Mouse (Mus musculus) urinary bladder, adult 2 months (tissue): ENCODE data around the gene Ubr3. TPM values are rescaled to one million over a fixed set of nuclear protein-coding genes. Genes with fewer than 3 reads are reported as not detected.

ENCODE experiments used
- DNase-seq: peaks from one replicate; pipeline ENCODE4 v3.0.0; 2022; ENCODE audit warnings: low spot score
- polyA plus RNA-seq: library from polyadenylated mRNA; depleted of rRNA; stranded (reverse); fragments of >200 nt; gene quantifications from 2 replicates; pipeline ENCODE4 v1.2.3, GENCODE M21; 2012; rRNA removed

Gene Ubr3
- 34.6 and 37.0 TPM in 2 replicates for polyA plus RNA-seq

- DNase-seq = peak; percentile 96
These were observed at the start of gene Ubr3 for GRCm38 (mm10) chr2:69897039-69897617. TSS of gene Ubr3 (plus strand) at chr2:69897246.

GRCm38 (mm10) chr2:69849215-69849614 is 47.8 kb upstream of the Ubr3 start:
- no peak for DNase-seq

DNA sequence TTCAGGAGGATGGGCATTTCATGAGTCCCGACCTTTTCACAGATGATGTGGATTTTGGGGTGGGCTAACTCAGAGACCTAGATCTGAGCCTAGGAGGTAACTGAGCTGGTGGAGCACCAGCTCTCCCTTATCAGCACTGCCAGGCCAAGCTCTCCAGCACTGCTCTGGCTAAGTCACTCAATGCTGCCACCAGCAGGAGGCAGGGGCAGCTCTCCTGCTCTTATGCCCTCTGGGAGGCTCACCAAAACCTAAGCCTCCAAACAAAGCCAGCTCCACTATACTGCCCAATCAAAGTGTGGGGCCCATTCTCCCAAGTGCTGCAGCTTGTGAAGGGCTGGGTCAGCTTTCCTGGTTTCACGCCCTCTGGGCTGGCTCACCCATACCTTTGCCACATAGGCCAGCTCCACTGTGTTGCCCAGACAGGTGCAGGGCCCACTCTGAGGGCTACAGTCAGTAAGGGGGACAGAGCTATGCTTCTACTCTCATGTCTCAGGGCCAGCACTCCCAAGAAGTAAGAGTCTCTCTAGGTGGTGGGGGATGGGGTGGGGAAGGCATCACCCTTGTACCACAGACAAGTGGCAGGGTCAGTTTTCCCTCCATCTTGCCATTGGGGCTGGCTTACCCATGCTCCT is 45.5 kb upstream of the Ubr3 start:
- no peak for DNase-seq

- no peak for DNase-seq
These were observed 40.7 kb upstream of the Ubr3 start for GRCm38 (mm10) chr2:69856392-69856791.

DNA sequence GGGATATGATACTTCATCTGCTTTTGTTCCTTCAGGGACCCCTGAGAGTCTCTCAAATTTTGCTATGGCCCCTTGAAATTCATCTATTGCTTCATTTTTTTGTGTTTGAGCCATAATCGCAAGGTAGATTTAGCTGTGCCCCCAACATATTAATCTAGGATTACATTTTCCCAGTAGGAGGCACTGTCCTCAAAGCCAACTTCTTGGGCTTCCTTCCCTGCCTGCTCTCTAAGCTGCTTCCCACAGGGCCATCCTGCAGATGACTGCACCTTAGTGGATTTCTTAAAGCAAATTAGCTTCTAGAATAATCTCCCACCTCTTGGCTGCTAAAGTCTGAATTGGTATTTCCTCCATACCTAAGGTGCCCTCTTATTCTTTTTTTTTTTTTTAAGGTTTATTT is 39.2 kb upstream of the Ubr3 start:
- DNase-seq = no peak

DNA sequence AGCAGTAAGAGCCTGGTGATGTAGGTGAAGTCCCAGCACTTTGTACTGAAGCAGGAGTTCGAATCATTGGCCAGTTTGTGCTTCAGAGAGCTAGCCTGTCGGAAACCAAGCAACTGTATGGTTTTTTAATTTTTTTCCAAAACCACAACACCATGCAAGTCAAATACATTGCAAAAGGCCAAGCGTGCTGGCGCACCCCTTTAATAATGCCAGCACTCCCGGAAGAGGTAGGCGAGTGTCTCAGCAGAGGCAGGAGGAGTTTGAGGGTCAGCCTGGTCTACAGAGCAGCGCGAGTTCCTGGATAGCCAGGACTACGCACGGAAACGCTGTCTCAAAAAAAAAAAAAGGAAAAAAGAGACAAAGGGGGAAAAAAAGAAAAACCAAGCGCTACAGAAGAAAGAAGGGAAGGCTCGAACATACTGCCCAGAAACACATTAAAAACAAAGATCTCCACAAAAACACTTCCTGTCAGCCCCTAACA is 36.0 kb upstream of the Ubr3 start:
- DNase-seq = no peak

GRCm38 (mm10) chr2:69861485-69862091 is 35.5 kb upstream of the Ubr3 start, which contains the start of gene Ssb:
TSS of gene Ssb (plus strand) at chr2:69861562.
- peak; percentile 80 for DNase-seq

GRCm38 (mm10) chr2:69862117-69862657 is 34.9 kb upstream of the Ubr3 start:
- no peak for DNase-seq

DNA sequence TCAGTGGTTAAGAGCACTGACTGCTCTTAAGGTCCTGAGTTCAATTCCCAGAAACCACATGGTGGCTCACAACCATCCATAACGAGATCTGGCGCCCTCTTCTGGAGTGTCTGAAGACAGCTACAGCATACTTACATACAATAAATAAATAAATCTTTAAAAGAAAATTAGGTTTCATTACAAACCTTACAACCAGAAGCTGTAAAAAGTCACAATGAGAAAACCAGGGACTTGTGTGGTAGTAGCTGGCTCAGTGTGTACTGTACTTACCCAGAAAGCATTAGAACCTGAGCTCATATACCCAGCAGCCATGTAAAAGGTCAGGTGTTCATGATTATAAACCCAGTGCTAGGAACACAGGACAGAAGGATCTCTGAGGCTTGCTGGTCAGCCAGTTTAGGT is 13.1 kb upstream of the Ubr3 start:
- no peak for DNase-seq

GRCm38 (mm10) chr2:69884581-69884980 is 12.5 kb upstream of the Ubr3 start:
- no peak for DNase-seq

- no peak for DNase-seq
These were observed 12.0 kb upstream of the Ubr3 start for GRCm38 (mm10) chr2:69885050-69885449.

- peak; percentile 83 for DNase-seq
These were observed 11.4 kb upstream of the Ubr3 start, which contains the start of gene Mettl5 for GRCm38 (mm10) chr2:69885451-69886305. TSS of gene Mettl5 (minus strand) at chr2:69885615.

- DNase-seq = no peak
These were observed 8.1 kb upstream of the Ubr3 start for GRCm38 (mm10) chr2:69888957-69889356.

DNA sequence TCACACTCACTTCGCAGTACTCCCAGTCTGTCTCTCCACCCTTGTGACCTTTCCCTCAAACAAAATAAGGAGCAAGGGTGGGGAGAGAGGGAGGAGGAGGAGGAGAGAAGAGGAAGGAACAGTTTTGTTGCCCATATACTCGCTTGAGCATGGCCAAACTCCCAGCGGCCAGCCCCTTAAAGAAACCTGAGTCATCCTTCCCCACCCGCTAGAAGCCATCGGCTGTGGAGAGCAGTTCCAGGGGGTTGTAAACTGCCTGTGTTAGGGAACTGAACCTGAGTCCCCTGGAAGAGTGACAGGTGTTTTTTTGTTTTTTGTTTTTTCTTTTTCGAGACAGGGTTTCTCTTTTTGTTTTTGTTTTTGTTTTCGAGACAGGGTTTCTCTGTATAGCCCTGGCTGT is 6.2 kb upstream of the Ubr3 start:
- DNase-seq = no peak

DNA sequence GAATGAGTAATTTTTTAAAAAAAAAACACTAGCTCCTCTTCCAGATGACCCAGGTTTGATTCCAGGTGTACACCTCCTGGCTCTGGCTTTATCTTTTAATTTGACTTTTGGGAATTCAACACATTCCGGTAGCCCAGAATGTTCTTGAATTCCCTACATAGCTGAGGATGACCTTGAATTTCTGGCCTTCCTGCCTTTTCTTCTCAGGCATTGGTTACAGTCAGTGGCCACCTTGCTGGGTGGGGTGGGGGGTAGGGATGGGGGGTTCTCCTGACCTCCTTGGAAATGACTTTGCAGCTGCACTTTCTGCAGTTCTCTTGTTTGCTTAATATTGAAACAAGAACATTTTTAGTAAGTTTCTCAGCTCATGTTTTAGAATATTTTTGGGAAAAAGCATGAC is 3.9 kb upstream of the Ubr3 start:
- DNase-seq = no peak

DNA sequence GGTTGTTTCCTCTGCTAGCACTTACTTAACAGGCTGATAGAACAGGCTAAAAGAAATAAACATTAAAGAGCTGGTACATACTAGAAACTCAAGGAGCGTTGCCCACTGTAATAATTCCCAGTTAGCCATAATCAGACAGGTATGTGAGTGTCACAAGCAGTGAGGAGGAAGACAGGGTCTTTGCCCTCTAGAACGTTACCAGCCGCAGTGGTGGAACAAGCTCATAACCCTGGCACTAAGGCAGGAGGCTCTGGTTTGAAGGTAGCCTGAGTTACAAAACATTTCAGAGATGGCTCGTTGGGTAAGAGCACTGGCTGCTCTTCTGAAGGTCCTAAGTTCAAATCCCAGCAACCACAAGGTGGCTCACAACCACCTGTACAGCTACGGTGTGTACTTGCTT is 3.2 kb upstream of the Ubr3 start:
- no peak for DNase-seq

DNA sequence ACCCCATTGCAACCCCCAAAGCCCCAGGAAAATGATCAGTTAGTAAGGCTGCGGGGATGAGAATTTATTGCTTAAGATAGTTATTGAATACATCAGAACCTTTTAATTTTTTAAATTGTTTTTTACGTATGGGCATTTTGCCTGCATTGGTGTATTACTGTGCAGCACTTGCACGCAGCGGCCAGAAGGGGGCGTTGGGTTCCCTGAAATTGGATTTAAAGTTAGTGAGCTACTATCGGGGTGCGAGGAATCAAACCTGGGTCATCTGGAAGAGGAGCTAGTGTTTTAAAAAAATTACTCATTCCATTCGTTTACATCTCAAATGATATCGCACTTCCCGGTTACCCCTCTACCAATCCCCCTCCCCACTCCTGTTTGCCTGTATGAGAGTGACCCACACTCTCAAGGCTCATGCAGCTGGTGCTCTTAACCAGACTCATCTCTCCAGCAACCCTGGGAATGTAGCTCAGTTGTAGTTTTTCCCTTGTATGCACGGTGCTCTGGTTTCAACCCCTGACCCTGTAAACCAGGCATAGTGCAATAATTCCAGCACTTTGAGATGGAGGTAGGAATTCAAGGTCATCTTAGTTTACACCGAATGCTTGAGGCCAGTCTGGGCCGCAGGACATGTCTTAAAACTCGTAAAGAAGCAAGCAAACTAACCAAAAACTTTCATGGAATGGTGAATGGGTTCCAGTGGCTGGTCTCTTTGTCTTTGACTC is 1.4 kb upstream of the Ubr3 start:
- DNase-seq = no peak

DNA sequence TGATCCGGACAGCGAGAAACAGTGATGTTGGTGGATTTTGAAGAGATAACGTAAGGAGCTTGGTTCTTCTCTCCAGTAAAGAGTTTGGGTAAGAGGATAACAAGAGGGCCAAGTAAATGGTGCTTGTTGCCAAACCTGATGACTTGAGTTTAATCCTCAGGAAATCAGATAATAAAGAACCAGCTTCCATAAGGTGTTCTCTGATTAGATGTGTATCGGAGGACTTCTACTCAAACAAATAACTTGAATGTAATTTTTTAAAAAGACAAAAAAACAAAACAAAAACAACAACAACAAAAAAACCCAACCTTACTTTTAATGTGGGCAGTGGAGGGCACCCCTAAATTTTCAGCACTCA is 843 bp upstream of the Ubr3 start:
- DNase-seq = no peak

DNA sequence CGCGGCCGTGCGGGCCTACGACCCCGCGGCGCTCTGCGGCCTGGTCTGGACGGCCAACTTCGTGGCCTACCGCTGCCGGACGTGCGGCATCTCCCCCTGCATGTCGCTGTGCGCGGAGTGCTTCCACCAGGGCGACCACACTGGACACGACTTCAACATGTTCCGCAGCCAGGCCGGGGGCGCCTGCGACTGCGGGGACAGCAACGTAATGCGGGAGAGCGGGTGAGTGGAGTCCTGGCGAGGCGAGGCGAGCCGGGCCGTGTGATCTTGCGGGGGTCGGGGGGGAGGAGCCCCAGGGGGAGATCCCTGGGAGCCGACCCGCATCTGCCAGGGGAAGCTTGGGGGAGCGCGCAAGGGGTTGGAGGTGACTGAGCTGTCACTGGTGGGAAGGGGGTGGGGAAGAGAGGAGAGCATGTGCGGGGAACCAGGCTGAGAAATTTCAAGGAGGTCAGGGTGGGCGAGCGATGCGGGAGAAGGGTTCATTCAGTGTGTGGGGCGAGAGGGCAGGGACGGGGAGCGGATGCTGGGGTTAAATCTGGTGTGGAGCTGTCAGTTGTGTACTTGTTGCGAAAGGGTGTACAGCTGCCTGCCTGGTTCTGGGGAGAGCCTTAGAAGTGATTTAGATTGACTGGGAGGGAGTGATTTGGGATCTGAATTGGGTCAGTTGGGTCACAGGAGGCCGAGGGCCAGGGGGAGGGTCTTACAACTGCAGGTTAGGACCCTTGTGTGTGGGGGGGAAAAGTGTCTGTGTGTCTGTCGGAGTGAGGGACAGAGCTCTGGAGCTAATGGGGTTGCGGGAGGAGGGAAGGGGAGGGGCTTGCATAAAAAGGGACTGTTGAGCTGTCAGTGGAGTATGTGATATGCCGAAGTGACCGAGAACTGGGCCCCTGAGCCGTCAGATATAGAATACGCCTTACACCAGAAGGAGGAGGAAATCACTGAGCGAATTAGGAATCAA is 851 bp downstream of the Ubr3 start:
- peak; percentile 47 for DNase-seq

- no peak for DNase-seq
These were observed 6.5 kb downstream of the Ubr3 start for GRCm38 (mm10) chr2:69903541-69903940.
